Mouse (Mus musculus): ENCODE measurements around the gene Ttc41. TPM values are rescaled to one million over a fixed set of nuclear protein-coding genes. Genes with fewer than 3 reads are reported as not detected.

The Ttc41 gene
- polyA plus RNA-seq, 1 experiment: 1.0 TPM

- TF ChIP-seq CTCF (IDR thresholded peaks at IDR 0.05; ENCODE audit: borderline replicate concordance, control insufficient read depth, extremely low read depth, insufficient read depth, low read length, poor library complexity): no peak
- no peak for TF ChIP-seq POLR2A (IDR thresholded peaks at IDR 0.05; ENCODE audit: control insufficient read depth, extremely low read depth, insufficient read depth, low read length, poor library complexity)
- Histone ChIP-seq H3K36me3 (ENCODE audit: control insufficient read depth, insufficient read depth, low read length) (no peaks in the 10 kb centered on the region), H3K27ac (ENCODE audit: control insufficient read depth, insufficient read depth, low read length) (no peak overlapping the region), H3K4me3 (ENCODE audit: control insufficient read depth, insufficient read depth, low read length) (no peak overlapping the region), H3K4me1 (replicated peaks; ENCODE audit: control insufficient read depth, insufficient read depth, low read length) (peaks cover 8% of the 10 kb centered on the region), H3K27me3 (ENCODE audit: control insufficient read depth, insufficient read depth, low read length) (no peaks in the 10 kb centered on the region)
- no peak for DNase-seq
- 95% methylated on average over 14 of the region's 14 CpGs for WGBS
These were observed 119.3 kb downstream of the Ttc41 start for GRCm38 (mm10) chr10:86824871-86825270.

- Histone ChIP-seq H3K27me3 (ENCODE audit: control insufficient read depth, insufficient read depth, low read length) (no peaks in the 10 kb centered on the region), H3K36me3 (ENCODE audit: control insufficient read depth, insufficient read depth, low read length) (no peaks in the 10 kb centered on the region), H3K4me3 (ENCODE audit: control insufficient read depth, insufficient read depth, low read length) (no peak overlapping the region), H3K27ac (ENCODE audit: control insufficient read depth, insufficient read depth, low read length) (no peak overlapping the region), H3K4me1 (replicated peaks; ENCODE audit: control insufficient read depth, insufficient read depth, low read length) (peaks cover 8% of the 10 kb centered on the region)
- TF ChIP-seq CTCF (IDR thresholded peaks at IDR 0.05; ENCODE audit: borderline replicate concordance, control insufficient read depth, extremely low read depth, insufficient read depth, low read length, poor library complexity): no peak
- no peak for TF ChIP-seq POLR2A (IDR thresholded peaks at IDR 0.05; ENCODE audit: control insufficient read depth, extremely low read depth, insufficient read depth, low read length, poor library complexity)
- 95% methylated on average over 10 of the region's 10 CpGs for WGBS
- no peak for DNase-seq
These were observed 120.4 kb downstream of the Ttc41 start for GRCm38 (mm10) chr10:86825871-86826522.

Other genes starting within 250 kb of the Ttc41 start
- 0.78 and 0.84 TPM in 2 replicates for gene Syn3, start 206.9 kb upstream of the Ttc41 start, polyA plus RNA-seq (2012; rRNA removed)
- gene Hsp90b1, start 302 bp upstream of the Ttc41 start, polyA plus RNA-seq (2012; rRNA removed): 34.6 and 38.1 TPM in 2 replicates
- gene Gm49358, start 58.2 kb downstream of the Ttc41 start, polyA plus RNA-seq (2012; rRNA removed): not detected in 2 replicates
- 6.7 and 7.5 TPM in 2 replicates for gene Nt5dc3, start 73.2 kb downstream of the Ttc41 start, polyA plus RNA-seq (2012; rRNA removed)

All from thymus, adult 2 months (tissue).